Mouse (Mus musculus): ENCODE results near the gene Smurf1.

DNA sequence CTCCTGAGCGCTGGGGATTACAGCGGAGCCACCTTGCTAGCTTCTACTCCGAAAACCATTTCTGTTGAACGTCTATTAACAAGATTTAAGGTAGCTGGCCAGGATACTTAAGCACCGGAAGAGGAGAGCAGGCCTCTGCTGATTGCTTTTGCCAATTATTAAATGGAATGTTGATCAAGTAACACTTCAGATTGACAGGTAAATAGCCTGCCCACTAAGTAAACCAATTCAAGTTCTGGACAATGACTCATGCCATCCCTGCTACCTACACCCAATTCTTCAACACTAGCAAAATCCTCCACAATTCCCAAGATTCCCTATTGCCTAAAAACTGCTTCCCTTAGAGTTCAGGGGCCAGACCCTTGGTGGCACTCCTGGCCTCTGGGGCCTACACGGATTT, 48.5 kb downstream of the Smurf1 start:
- no peak for TF ChIP-seq CTCF (IDR thresholded peaks at IDR 0.05; ENCODE audit: low read depth, low read length)
- TF ChIP-seq POLR2AphosphoS5 (IDR thresholded peaks at IDR 0.05; ENCODE audit: insufficient replicate concordance, low read depth, low read length): no peak

Measured in G1E (cell line).